Mouse (Mus musculus) frontal cortex, adult (tissue): ENCODE measurements around the gene Rhox2h.
"Not testable (repeated sequence)": the region's sequence is repeated elsewhere in the genome, so short reads cannot be mapped to it uniquely, and the experiment has no call there.

Experiments used
- ATAC-seq: cut with Nextera tagmentation; 2 replicates; pipeline ENCODE4 v1.9.2; 2017; ENCODE audit warnings: mild to moderate bottlenecking, moderate library complexity, mixed read lengths; ENCODE audit not compliant: low TSS enrichment

The Rhox2h gene

GRCm38 (mm10) chrX:37673177-37673576 is at the start of gene Rhox2h:
Gene Rhox2h, minus strand, starts transcription at chrX:37673277.
- not testable (repeated sequence) for ATAC-seq

- no peak for ATAC-seq
Measured at GRCm38 (mm10) chrX:37701821-37702387, 28.8 kb upstream of the Rhox2h start.

DNA sequence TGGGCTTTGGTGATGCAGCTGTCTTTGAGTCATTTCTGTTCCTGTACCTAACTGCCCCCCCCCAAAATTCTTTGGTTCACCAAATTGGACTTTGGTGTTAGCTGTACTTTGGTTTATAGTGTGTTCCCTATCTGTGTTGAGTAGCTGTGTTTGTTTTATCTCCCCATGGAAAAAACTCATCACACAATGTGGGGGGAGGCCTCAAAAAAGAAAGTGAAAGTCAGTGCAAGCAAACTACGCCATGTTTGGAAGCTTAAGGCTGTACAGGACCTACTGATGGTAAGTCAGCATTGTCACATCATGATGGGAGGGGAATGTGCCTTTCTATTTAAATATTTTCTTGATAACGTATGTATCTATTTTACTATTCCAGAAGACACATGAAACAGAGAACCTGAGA is 19.2 kb upstream of the Rhox2h start:
- ATAC-seq = no peak

DNA sequence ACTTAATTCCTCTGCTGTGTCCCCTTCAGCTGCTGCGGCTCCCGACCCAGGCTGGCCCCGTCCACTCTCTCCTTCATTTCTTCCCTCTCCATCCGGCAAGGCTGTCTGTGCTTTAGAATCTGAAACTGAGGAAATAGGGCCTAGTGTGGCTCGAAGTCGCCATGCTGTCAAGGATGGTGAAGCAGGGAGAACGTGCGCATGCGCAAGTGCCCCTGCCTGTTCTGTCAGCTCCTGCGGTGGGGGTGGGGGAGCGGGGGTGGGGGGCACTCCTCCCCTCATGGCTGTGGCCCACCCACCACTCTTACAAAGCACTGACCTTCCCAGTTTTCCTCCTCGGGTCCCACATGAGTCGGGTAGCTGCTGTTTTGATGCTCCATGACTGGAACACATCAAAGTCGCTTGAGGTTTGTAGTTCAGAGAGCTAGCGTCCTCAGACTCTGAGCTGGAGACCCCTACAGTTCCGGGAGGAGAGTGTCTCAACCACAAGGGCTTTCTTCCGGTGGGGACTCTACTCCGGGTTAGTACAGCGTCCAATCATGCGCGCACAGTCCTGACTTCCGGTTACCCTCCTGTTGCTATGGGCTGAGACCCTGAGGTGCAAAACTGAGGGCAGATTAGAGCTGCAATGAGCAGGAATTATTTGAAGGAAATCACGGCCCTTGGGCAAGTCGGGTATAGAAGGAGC is 10.1 kb upstream of the Rhox2h start:
- no peak for ATAC-seq

DNA sequence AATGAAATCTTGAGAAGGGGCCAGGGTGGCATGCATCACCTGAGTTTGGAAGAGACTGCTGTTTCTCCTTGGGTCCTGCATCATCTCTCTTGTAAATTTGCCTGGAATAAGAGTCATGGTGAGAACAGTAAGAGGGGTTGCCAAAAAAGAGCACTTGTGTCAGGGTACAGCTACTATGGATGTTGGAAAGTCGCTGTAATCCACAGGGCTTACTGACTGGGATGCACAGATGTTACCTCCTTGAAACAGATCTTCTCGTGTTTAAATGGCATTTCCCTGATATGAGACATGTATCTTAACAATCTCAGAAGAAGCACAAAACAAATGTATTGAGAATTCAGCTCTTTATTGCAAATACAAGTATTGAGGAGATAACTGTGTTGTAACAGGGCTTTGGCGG is 4.4 kb downstream of the Rhox2h start, which contains the start of gene Rhox3h:
TSS of gene Rhox3h (minus strand) at position 101 of the 400 bp plus-strand sequence.
- ATAC-seq = not testable (repeated sequence)

- not testable (repeated sequence) for ATAC-seq
Measured at GRCm38 (mm10) chrX:37651227-37651626, 21.9 kb downstream of the Rhox2h start, which contains the start of gene Rhox4g. Gene Rhox4g, minus strand, starts transcription at chrX:37651327.

DNA sequence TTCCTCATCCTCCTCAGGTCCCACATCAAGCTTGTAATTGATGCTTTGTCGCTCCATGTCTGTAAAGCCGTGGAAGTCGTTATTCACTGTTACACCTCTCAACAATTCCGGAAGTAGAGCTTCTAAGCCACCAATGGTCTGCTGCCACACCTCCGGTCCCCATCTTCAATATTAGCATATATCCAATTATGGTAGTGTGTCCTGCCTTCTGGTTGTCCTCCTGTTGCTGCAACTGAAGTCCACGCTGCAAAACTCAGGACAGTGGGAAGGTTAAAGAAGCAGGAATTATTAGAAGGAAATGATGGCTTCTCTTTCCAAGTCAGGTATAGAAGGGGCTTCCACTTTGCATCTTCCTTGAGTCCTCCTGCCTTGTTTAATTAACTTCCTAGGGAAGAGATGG is 29.7 kb downstream of the Rhox2h start, which contains the start of gene Rhox2g:
TSS of gene Rhox2g (minus strand) at position 101 of the 400 bp plus-strand sequence.
- ATAC-seq = not testable (repeated sequence)

GRCm38 (mm10) chrX:37628512-37628911 is 44.6 kb downstream of the Rhox2h start, which contains the start of gene Rhox3g:
Gene Rhox3g, minus strand, starts transcription at chrX:37628612.
- not testable (repeated sequence) for ATAC-seq
